Mouse (Mus musculus) kidney, adult 2 months (tissue): ENCODE data around the gene Clcn7.

Experiments used
- CTCF ChIP-seq: fragments of 200-500 bp; conservative IDR thresholded peaks from 2 replicates; pipeline ENCODE4 v1.5.1; 2011; ENCODE audit warnings: low read depth, mild to moderate bottlenecking, control low read depth, low read length, moderate library complexity, mixed read lengths; ENCODE audit not compliant: insufficient read depth, insufficient read length
- POLR2A ChIP-seq: fragments of 200-500 bp; IDR thresholded peaks from one replicate; pipeline ENCODE4 v1.6.1; 2011; ENCODE audit warnings: low read depth, low read length, control low read depth

GRCm38 (mm10) chr17:25164770-25165169, 31.6 kb downstream of the Clcn7 start:
- TF ChIP-seq POLR2A (no peak), CTCF (no peak)
